Mouse (Mus musculus): Measurements from ENCODE around the gene Stam.

GRCm38 (mm10) chr2:14100533-14100932 lies 26.6 kb downstream of the Stam start:
- TF ChIP-seq CTCF (IDR thresholded peaks at IDR 0.05; ENCODE audit: low read depth, low read length) (no peak), POLR2A (IDR thresholded peaks at IDR 0.05; ENCODE audit: borderline replicate concordance, low read depth, low read length) (no peak)
